Mouse (Mus musculus) kidney, adult 18-20 months (tissue): ENCODE measurements at regions not wholly inside any gene's neighbourhood (a gene's known extent, or its start where the extent isn't known, plus 50 kb on each side); places are given as distances from the start of the nearest gene placed in this dataset.

Source experiments
- DNase-seq: peaks from one replicate; pipeline ENCODE4 v3.0.0; 2021

- no peak for DNase-seq
Measured at GRCm38 (mm10) chr5:112037080-112037479, 215.2 kb downstream of the Cryba4 start.

GRCm38 (mm10) chr5:112039645-112040372, 212.5 kb downstream of the Cryba4 start:
- DNase-seq, result no peak

GRCm38 (mm10) chr5:112040678-112041077, 211.6 kb downstream of the Cryba4 start:
- DNase-seq, result no peak

GRCm38 (mm10) chr5:112041285-112041684, 211.0 kb downstream of the Cryba4 start:
- DNase-seq, result no peak

GRCm38 (mm10) chr5:112042236-112042635, 210.1 kb downstream of the Cryba4 start:
- DNase-seq, result no peak

- DNase-seq, result no peak
Measured at GRCm38 (mm10) chr5:112050046-112050782, 202.1 kb downstream of the Cryba4 start.

GRCm38 (mm10) chr5:112050906-112051305, 201.4 kb downstream of the Cryba4 start:
- DNase-seq, result no peak

- DNase-seq, result no peak
Measured at GRCm38 (mm10) chr5:112051786-112052185, 200.5 kb downstream of the Cryba4 start.

GRCm38 (mm10) chr5:112053600-112054155, 198.6 kb downstream of the Cryba4 start:
- DNase-seq, result no peak

- no peak for DNase-seq
Measured at GRCm38 (mm10) chr5:112055018-112055417, 197.3 kb downstream of the Cryba4 start.

- DNase-seq, result no peak
Measured at GRCm38 (mm10) chr5:112069917-112070316, 182.4 kb downstream of the Cryba4 start.

- DNase-seq, result no peak
Measured at GRCm38 (mm10) chr5:112072456-112072855, 179.9 kb downstream of the Cryba4 start.

- no peak for DNase-seq
Measured at GRCm38 (mm10) chr5:112077097-112077496, 175.2 kb downstream of the Cryba4 start.

GRCm38 (mm10) chr5:112077840-112078600, 174.3 kb downstream of the Cryba4 start:
- no peak for DNase-seq

GRCm38 (mm10) chr5:112081006-112081405, 171.3 kb downstream of the Cryba4 start:
- no peak for DNase-seq

GRCm38 (mm10) chr5:112091867-112092535, 160.3 kb downstream of the Cryba4 start:
- DNase-seq, result peak; percentile 16

- DNase-seq, result no peak
Measured at GRCm38 (mm10) chr5:112093905-112094571, 158.3 kb downstream of the Cryba4 start.

- DNase-seq, result no peak
Measured at GRCm38 (mm10) chr5:112098469-112099085, 153.7 kb downstream of the Cryba4 start.

GRCm38 (mm10) chr5:112101739-112102590, 150.4 kb downstream of the Cryba4 start:
- no peak for DNase-seq

GRCm38 (mm10) chr5:112110306-112110969, 141.9 kb downstream of the Cryba4 start:
- no peak for DNase-seq
